Mouse (Mus musculus) lung, postnatal 10 days (tissue): ENCODE measurements around the gene Chrnb4.

Experiments
- DNase-seq: peaks from one replicate; pipeline ENCODE4 v3.0.0; 2021

The Chrnb4 gene

DNA sequence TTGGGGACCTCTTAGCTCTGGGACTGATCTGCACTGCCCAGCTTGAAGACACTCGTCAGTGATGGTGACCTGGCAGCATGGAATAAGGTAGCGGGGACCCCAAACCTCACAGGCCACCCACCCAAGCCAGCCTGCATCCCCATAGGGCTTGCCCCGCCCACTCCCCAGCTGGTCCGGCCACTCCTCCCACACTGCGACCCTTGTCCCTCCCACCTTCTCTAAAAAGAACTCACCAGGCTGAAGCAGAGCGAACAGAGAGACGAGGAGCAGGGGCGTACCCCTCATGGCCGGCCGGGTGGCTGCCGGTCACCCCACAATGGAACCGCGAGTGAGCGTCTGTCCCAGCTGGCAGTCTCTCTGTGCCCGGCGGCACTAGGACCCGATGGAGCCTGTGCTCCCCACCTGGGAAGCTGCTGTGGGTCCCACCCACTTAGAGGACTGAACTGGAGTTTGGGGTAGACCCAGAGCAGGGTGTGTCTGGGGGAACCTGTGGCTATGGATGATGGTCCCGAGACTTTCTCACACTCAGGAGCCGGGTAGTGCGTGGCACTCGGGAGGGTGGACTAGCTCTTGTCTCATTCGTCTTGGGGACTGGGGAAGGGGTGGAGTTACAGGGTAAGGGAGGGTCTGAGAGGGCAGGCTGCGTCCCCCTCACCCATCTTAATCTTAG, at the start of gene Chrnb4:
TSS of gene Chrnb4 (minus strand) at position 569 of the 670 bp plus-strand sequence.
- DNase-seq: no peak

DNA sequence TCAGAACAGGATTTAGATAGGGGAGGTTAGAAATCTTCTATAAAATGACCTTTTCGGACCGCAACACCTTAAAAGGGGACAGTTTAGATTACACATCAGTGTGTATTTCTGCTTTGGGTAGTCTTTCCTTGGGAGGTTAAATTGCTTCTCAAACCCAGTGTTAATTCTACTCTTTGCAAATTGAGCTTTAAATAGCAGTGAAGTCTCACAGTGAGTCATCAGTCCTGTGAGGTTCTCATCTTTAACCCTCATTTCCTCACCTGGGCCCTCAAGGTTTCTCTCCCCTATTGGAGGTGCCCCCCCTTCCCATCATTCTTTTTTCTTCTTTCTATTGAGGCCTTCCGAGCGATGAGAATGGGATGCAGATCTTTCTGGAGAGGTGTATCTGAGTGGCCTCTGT, 48.3 kb upstream of the Chrnb4 start:
- no peak for DNase-seq

DNA sequence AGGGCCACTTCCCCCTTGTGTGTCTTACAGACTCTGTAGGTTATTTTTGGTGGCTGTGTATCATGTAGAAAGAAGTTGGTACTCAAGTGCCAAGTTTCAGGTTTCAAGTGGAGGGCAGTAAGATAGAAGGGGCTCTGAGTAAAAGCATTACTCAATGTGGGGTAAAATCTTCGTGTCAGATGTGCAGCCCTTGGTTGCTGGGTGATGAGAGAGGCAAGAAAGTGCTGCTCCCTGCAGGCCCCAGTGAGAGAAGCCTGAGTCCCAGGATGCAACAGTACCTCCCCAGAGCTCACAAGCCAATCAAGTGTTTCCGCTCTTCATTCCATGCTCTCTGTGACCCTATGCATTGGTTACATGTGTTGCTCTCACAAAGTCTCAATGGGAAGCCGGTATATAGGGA, 47.5 kb upstream of the Chrnb4 start:
- no peak for DNase-seq

DNA sequence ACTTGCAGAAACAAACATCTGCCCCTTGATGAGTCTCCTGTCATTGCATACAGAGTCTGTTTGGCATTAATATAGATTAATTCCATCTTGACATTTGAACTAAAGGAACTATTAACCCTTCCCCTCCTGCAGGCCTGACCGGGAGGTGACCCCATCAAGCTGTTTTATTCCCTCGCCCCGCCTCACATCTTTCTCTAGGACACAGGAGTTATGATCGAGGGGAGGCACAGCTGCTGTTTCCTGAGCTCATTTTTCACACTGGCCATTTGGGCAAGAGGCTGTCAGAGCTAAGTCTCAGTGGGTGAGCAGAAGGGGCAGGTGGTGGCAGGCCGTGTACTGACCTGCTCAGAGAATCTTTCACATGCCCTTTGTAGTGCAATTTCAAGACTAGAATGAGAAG, 41.6 kb upstream of the Chrnb4 start:
- DNase-seq: no peak

DNA sequence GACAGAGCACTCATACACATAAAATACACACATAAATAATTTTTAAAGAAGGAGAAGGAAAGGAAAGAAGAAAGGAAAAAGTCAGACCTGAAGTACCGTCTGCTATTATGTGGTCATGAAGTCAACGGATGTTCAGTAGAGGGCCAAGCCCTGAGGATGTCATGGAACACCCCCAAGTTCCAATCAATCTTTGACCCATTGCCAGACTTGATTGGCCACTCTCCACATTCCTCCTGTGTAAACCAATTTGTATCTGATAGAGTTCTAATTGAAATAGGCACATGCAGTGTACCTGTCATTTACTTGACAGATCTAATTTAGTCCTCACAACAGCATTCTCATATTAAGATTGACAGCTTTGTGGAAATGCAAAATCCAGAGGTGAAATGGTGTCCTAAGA, 40.6 kb upstream of the Chrnb4 start:
- no peak for DNase-seq

DNA sequence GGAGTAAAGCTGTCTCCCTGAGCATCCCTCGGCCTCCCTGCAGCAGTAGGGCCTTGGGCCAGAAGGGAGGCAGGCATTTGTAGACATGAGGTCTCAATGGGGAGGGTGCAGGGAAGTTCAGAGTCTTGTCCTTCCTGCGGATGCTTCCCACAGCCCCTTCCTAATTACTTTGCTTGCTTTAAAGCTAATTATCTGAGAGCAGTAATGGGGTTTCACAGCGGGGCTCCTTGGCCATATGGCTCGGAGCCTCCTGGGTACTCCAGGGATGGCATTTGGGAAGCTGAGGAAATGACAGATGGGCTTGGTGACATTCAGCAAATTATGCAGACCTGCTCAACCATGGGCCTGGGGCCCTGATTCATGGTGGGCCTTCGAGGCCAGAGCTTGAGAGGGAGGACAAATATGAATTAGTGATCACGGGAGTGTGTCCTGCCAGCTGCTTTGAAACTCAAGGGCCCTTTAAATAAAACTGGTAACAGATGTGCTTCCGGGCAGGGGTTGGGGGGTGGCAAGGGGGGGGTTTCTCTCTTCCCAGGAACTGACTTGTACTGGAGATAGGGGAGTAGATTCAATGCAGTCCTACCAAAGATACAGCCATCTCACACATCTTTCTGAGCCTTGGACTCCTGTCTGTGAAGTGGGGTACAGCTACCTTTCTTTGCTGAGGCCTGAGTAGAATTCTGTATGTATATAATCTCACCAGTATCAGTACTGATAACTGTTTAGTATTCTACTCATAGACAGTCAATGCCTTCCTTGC, 34.8 kb upstream of the Chrnb4 start:
- DNase-seq: no peak

DNA sequence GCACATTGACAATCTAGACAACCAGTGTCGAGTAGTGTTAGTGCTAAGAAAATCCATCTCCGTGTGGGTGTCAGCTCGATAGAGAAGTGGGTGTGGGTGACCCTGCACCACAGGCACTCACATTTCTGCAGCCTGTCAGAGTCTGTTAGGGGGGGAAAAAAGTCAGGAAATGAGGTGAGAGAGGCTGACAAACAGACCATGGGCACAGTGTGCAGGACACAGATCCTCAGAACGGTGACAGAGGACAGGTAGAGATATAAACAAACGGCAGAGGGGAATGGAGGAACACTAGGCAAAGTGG, 19.3 kb upstream of the Chrnb4 start:
- DNase-seq: no peak

DNA sequence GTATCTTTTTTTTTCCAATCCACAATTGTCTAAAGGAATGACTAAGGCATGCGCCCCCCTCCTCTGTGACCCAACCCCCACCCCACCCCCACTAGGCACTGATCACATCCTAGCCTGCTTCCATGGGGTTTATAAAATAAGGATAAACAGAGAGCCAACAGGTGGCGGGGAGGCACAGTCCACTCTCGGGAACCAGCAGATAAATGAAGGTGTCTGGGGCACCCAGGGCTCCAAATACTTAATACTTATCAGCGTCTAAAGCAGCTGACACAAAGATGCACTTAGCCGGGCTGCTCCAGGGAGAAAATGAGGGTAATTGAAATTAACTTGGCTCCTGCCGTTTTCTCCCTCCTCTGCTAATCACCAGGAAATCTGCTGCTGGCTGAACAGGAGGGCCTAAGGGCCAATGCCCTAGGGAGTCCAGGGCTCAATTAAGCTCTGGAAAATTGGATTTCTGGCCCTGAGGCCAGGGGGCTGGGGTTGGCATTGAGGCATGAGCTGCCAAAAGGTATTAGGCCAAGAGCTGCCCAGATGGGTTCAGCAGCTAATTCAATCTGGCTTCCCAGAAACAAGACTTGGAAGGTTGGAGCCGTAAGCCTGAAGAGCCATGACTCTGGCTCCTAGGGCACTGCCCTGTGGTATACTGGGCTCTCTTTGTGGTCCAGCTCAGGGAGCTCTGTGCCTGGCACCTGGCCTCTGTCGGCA, 18.8 kb upstream of the Chrnb4 start:
- DNase-seq: no peak

DNA sequence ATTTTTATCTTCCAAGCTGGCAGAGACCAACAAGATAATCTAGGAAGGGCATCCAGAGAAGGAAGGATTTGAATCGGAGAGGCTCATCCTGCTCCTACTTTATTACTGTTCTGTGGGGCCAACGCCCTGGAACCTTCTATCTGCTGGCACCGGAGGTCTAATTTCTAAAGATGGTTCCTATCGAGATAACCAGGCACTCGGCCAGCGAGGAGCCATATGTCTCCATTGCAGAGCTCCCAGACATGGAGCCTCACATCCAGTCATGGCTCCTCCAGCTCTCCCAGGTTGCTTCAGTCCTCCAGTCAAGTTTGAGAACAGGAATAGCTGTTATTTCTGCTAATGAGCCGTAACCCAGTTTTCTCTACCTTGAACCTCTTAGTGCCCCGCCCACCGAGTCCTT, 16.7 kb upstream of the Chrnb4 start:
- DNase-seq: no peak

DNA sequence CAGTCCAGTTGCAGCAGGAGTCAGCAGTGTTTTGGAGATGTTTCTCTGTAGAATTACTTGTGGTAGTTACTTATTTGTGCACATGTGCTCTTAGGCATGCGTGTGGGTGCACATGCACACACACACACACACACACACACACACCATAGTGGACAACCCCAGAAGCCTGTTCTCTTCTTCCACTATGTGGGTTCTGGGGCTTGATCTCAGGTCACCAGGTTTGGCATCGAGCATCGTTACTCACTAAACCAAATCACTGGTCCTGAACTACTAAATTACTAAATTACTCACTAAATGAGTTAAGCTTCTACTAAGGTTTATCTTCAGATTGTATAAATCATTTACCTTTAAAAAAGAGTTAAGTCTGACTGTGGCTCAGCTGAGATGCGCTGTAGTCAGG, 9.5 kb upstream of the Chrnb4 start:
- no peak for DNase-seq

DNA sequence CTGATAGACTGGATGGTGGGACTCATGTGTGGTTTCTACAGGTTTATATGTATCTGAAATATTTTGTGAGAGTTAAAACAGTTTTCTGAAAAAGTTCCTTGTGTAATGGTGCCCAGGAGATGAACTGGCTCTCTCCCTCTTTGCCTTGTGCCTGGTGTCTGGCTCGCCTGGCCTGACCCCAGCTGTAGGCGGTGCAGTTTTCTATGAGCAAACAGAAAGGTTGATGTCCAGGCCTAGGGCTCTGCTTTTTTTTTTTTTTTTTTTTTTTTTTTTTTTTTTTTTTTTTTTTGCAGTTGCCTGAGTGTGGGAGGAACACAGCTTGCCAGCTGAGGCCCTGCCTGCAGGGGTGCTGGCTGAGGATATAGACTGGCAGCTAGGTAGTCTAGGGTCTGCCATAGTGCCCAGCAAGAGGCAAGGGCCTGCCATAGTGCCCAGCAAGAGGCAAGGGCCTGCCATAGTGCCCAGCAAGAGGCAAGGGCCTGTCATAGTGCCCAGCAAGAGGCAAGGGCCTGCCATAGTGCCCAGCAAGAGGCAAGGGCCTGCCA, 6.9 kb upstream of the Chrnb4 start:
- no peak for DNase-seq

DNA sequence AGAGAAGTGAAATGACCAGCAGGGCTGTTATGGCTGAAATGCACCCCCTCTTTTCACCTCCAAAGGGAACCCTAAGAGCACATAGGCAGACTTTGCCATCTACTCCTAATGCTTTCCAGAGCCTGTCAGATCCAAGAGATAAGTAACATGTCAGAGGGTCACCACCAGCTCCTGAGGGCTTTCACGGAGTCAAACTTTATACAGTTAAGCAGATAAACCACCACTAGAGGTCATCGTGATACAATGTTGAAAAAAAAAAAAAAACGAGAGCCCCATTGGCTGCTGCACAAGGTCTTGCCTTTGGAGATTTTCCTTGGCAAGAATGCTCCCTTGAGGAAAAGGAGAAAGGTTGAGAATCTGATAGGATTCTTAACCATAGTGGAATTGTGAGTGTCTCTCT, 1.8 kb downstream of the Chrnb4 start:
- no peak for DNase-seq

DNA sequence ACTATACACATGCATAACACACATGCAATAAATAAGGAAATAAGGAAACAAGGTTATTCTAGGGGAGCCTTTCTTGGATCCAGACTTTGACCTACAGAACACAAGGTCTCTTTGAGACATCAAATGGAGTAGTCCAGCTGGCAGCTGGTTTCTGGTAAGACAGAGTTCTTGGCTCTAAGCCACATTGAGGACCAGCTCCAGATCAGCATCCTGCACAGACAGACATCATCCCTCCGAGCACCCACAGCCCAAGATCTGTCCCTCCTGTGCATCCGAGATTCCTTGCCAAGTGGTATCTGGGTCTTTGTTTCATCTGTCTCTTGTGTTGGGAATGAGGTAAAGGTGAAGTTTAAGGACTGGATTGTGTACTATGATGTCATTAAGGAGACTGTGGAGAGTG, 3.6 kb downstream of the Chrnb4 start:
- no peak for DNase-seq

DNA sequence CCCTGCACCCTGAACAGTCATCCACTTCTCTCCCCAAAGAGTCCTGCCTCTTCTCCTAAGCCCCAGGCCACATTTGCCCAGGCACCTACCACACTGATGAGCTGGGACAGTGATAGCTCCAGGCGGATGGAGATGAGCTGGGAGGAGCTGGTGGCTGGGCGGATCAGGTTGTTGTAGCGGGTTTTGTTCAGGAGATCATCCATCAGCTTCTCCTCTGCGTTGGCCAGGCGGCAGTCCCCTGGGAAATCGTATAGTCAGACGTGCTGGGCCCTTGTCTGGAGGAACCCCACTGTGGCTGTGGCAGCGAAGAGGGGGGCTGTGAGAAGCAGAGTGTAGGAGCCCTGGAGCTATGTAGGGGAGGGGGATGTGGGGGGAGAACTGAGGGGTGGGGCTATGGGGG, 4.9 kb downstream of the Chrnb4 start:
- DNase-seq: no peak

DNA sequence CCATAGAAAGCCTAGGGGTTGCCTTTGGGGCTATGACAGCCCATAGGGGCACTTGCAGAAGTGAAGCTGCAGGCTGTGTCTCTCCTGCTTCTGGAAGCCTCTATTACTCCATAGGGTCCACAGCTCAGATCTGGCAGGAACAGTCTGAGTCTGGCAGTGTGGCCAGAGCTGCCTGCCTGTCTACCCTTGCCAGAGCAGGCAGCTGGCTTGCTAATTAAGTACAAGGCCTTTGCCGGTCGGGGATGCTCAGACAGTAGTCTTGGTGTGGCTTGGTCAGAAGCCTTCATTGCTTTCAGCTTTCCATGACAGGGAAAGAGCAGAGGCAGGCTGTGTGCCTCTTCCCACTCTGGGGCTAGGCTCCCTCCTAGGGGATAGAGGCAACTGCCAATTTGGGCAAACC, 7.2 kb downstream of the Chrnb4 start:
- no peak for DNase-seq

DNA sequence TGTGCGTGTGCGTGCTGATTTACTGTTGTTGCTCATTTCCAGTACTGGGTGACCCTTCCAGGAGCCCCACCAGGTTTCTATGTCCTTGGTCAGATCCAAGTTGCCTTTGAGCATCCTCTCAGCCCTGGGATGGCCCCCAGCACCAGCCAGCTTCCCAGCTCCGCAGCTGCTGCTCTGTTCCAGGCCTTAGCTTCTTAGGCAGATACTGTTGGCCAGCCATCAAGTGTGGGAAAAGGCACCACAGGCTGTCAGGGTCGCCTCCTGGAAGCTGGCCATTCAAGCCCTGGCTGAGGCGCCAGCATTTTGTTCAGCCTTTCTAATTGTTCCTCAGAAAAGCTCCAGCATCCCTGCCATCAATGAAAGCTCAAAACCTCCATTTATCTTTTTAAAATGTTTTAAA, 8.6 kb downstream of the Chrnb4 start:
- DNase-seq: no peak

DNA sequence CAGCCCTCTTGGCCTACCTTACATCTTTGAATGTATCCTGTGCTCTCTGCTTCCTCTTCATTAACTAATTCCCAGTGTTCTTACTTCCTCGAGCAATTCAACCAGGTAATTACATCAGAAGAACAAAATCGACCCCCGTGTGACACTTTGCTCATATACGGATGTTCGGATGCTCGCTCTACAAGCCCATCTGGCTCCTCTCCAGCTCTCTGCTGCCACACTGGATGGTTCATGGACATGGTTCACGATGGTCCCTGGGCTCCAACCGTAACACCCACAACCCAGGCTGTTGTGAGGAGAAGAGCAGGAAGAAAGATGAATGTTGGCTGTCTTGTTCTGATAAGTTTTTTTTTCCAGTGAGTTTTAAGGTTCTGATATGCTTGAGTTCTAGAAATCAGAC, 9.6 kb downstream of the Chrnb4 start:
- no peak for DNase-seq

DNA sequence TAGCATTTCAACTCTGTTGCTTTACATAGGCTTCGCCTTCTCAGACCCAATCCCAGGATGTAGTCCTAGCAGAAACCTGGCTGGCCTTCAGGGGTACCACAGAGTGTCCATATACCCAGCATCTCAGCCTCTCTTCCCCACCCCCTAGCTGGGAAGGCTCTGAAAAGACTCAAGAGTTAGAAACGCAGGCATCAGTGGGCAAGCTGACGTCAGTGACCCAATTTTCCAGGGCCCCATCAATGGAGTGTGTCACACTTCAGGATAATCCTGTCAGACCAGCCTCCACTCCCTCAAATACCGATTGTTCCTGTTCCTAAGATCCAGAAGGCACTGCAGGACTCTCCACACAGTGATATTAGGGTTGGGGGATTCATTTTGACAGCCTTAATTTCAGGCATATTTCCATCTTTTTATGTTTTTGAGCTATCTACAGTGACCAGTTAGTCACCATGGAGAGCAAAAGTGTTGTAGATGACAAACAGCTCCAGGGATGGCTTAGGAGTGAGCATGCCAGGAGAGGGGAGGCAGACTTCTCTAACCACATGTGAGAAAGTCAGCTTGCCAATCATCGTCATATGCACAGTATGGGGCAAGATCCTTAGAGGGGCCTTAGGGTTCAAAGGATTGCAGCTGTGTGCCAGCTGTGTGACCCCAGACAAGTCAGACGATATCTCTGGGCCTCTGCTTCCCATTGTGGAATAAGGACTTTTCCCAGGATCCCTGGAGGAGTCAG, 17.0 kb downstream of the Chrnb4 start:
- DNase-seq: no peak

DNA sequence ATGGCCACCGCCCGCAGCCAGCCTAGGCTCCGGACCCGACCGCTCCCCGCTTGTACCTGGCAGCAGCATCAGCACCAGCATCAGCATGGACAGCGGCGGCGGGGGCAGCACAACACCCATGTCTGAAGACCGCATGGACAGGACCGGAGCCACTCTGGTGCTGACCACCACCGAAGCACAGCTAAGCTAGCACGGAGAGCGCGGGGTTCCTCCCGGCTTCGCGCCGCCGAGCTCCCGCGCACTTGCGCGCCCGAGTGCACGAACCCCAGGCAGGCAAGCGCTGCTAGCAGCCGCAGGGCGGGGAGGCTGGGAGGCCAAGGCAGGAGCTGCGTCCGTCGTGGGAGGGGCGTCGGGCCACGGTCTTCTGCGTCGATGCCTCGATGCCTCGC, 22.3 kb downstream of the Chrnb4 start, which contains the start of gene Chrna3:
TSS of gene Chrna3 (minus strand) at position 288 of the 389 bp plus-strand sequence.
- DNase-seq: peak; percentile 13

DNA sequence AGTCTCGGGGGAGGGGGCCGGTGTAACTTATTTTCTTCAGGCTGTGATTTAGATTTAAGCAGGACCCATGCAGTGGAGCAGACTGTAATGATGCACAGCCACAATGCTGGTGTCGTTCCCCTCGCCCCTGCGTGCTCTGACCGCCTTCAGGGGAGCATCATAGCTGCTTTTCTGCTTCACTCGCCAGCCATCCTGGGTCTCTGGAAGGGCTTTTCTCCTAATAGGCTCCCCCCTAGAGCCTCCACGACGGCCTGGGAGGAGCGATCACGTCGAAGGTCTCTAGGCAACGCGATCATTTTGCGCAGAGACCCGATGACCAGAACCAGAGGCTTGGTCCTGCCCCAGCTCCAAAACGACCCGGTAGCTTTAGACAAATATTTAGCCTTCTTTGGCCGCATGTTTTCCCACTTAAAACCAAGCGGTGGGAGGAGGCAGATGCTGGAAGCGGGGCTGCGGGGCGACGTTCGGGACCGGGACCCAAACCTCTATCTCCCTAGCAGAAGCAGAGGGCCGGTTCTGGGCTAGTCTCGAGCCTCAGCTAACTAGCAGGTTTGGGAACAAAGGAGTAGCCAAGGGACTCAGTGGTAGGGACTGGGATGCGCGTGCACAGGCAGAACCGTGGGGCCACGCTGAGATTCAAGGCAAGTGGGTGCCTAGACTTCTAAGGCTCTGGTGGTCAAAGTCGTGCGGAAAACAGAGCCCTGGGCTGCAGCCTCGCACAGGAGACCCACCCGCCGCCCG, 22.9 kb downstream of the Chrnb4 start:
- DNase-seq: no peak

DNA sequence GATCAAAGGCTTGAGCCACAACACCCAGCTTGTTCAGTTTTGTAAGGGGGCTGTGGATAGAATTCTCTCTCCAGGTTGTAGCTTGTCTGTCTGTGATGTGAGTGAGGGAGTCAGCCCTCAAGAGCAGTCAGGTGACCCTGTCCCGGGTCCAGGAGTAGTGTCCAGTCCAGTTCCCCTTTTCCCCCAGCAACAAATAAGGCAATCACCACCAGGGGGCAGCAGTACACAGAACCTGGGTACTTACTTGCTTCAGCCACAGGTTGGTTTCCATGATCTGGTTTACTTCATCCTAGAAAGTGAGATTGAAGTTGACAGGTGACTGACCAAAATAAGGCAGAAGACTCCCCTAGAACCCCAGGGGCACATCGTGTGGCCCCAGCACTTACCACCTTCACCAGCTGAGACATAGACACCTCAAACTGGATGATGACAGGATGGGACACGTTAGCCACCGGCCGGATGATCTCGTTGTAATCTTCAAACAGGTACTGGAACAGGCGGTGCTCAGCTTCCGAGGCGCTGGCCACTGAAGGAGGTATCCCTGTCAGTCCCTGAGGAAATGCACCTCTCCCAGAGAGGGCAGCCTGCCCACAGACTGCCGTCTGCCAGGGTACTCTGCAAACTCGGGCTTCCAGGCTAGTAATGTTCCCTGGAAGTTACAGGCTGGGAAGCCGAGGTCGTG, 24.5 kb downstream of the Chrnb4 start:
- DNase-seq: peak; percentile 86

DNA sequence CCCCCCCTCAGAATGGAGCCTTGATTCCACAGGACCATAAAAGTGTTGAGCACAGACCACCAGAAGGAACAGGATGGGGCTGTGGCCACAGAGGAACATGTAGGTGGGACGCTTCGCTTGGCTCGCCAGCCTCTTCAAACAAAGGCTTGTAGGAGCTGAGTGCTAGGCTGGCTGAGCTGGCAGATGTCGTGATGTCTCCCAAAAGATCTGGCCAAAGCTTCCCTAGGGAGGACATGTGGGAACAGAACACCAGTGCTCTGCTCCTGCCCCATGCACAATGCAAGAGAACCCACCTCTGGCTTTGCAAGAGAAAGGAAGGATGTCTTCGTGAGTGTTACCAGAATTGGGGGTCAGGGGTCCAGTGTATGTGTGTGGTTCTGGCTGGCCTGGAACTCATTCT, 25.3 kb downstream of the Chrnb4 start:
- no peak for DNase-seq
